Mouse (Mus musculus) myocyte (in vitro differentiated cells): ENCODE results near the gene Apol9b.
"Not testable (repeated sequence)": the region's sequence is repeated elsewhere in the genome, so short reads cannot be mapped to it uniquely, and the experiment has no call there.

ENCODE experiments used
- MAX ChIP-seq: IDR thresholded peaks from one replicate; pipeline ENCODE4 v1.6.1; 2011; ENCODE audit warnings: low read depth, mild to moderate bottlenecking, control low read depth
- MYOG ChIP-seq, 3 experiments: IDR thresholded peaks; one replicate each; pipeline ENCODE4 v1.6.1; 2011; ENCODE audit warnings: control low read depth in 2 of 3, low read depth in 2 of 3, mild to moderate bottlenecking in 2 of 3; ENCODE audit not compliant: insufficient read length in 2 of 3, control insufficient read depth in 1 of 3, insufficient read depth in 1 of 3
- POLR2A ChIP-seq: IDR thresholded peaks from one replicate; pipeline ENCODE4 v1.6.1; 2011; ENCODE audit warnings: low read depth, mild to moderate bottlenecking, control low read depth, moderate library complexity; ENCODE audit not compliant: insufficient read length
- REST ChIP-seq: IDR thresholded peaks from one replicate; pipeline ENCODE4 v1.6.1; 2011; ENCODE audit warnings: mild to moderate bottlenecking, control low read depth, moderate library complexity; ENCODE audit not compliant: insufficient read depth, insufficient read length
- USF1 ChIP-seq: IDR thresholded peaks from one replicate; pipeline ENCODE4 v1.6.1; 2011; ENCODE audit warnings: low read depth, mild to moderate bottlenecking, control low read depth, moderate library complexity

- TF ChIP-seq USF1, MAX, REST, POLR2A: not testable (repeated sequence)
- peak in 1 of 3 experiments; percentile 27 for TF ChIP-seq MYOG (IDR thresholded peaks at IDR 0.05; ENCODE audit: control insufficient read depth in 1 of 3, insufficient read depth in 1 of 3, insufficient read length in 2 of 3, low read depth in 2 of 3)
Observed at GRCm38 (mm10) chr15:77741556-77741955, 12.7 kb downstream of the Apol9b start.
